Mouse (Mus musculus) CH12.LX (cell line): ENCODE data around the gene Taf5l. TPM values are rescaled to one million over a fixed set of nuclear protein-coding genes. Genes with fewer than 3 reads are reported as not detected.

Experiments used
- DNase-seq: peaks from one replicate; pipeline ENCODE4 v3.0.0-alpha.2; 2013; ENCODE audit errors: extremely low read depth
- H3K27ac ChIP-seq: 2 replicates; pipeline ENCODE4 v1.5.1; 2012; ENCODE audit warnings: low read depth, mild to moderate bottlenecking, control low read depth, moderate library complexity; ENCODE audit not compliant: insufficient read depth
- H3K27me3 ChIP-seq: replicated peaks from 2 replicates; pipeline ENCODE3; 2012; ENCODE audit warnings: inconsistent platforms
- H3K36me3 ChIP-seq, 2 experiments: replicated peaks in 1 of 2; 2 replicates each; pipeline versions ENCODE3 to v1.6.1; 2012; ENCODE audit warnings: inconsistent platforms in 1 of 2, low read length in 1 of 2, mild to moderate bottlenecking in 1 of 2, mixed read lengths in 1 of 2, moderate library complexity in 1 of 2; ENCODE audit not compliant: control insufficient read depth in 1 of 2, insufficient read depth in 1 of 2
- H3K4me1 ChIP-seq, 2 experiments: 2 replicates each; pipeline ENCODE4 v1.6.1; 2012; ENCODE audit warnings: inconsistent platforms in 1 of 2, moderate library complexity in 1 of 2; ENCODE audit not compliant: insufficient read depth in 2 of 2, control insufficient read depth in 1 of 2
- H3K4me2 ChIP-seq: 2 replicates; pipeline ENCODE4 v1.6.1; 2012; ENCODE audit warnings: low read depth, mild to moderate bottlenecking, control low read depth; ENCODE audit not compliant: poor library complexity, insufficient read depth, severe bottlenecking
- H3K4me3 ChIP-seq, 3 experiments: fragments of 150-350 bp in 1 of 3; sonication (generic) in 1 of 3; replicated peaks in 1 of 3; 2 replicates each; pipeline versions ENCODE3 to v1.5.1; 2011 to 2012; ENCODE audit warnings: low read depth in 2 of 3, low read length in 2 of 3, mild to moderate bottlenecking in 2 of 3, moderate library complexity in 2 of 3, control low read depth in 1 of 3, improper control_type of control experiment in 1 of 3, inconsistent platforms in 1 of 3, mixed read lengths in 1 of 3; ENCODE audit not compliant: poor library complexity in 1 of 3
- H3K79me2 ChIP-seq: replicated peaks from 2 replicates; pipeline ENCODE4 v1.6.1; 2012; ENCODE audit warnings: mild to moderate bottlenecking, moderate library complexity; ENCODE audit not compliant: control insufficient read depth, poor library complexity, insufficient read depth, severe bottlenecking; ENCODE audit errors: extremely low read depth
- H3K9ac ChIP-seq: 2 replicates; pipeline ENCODE4 v1.6.1; 2012; ENCODE audit warnings: low read depth, mild to moderate bottlenecking, control low read depth, moderate library complexity; ENCODE audit not compliant: insufficient read depth
- H3K9me3 ChIP-seq: replicated peaks from 2 replicates; pipeline ENCODE3; 2012; ENCODE audit warnings: low read length, inconsistent platforms, mixed read lengths
- CHD1 ChIP-seq: IDR thresholded peaks from 2 replicates; pipeline ENCODE4 v1.6.1; 2012; ENCODE audit warnings: low read depth, low read length, improper control_type of control experiment, inconsistent platforms
- CHD2 ChIP-seq: IDR thresholded peaks from 2 replicates; pipeline ENCODE4 v1.6.1; 2011; ENCODE audit warnings: low read length, improper control_type of control experiment
- CTCF ChIP-seq, 2 experiments: IDR thresholded peaks in 1 of 2; conservative IDR thresholded peaks in 1 of 2; 2 replicates each; pipeline ENCODE4 v1.5.1; 2011 to 2012; ENCODE audit warnings: low read depth in 2 of 2, low read length in 2 of 2, improper control_type of control experiment in 1 of 2, inconsistent platforms in 1 of 2, mild to moderate bottlenecking in 1 of 2, moderate library complexity in 1 of 2
- E2F4 ChIP-seq: IDR thresholded peaks from 2 replicates; pipeline ENCODE4 v1.6.1; 2011; ENCODE audit warnings: low read depth, low read length, improper control_type of control experiment; ENCODE audit not compliant: insufficient replicate concordance
- ETS1 ChIP-seq: conservative IDR thresholded peaks from 2 replicates; pipeline ENCODE4 v1.6.1; 2012; ENCODE audit warnings: low read depth, mild to moderate bottlenecking, inconsistent platforms, low read length, improper control_type of control experiment, moderate library complexity
- JUN ChIP-seq: IDR thresholded peaks from 2 replicates; pipeline ENCODE4 v1.6.1; 2011; ENCODE audit warnings: low read depth, mild to moderate bottlenecking, low read length, improper control_type of control experiment, moderate library complexity; ENCODE audit not compliant: insufficient read depth
- MAX ChIP-seq: IDR thresholded peaks from 2 replicates; pipeline ENCODE4 v1.6.1; 2011; ENCODE audit warnings: low read length, improper control_type of control experiment
- MXI1 ChIP-seq: IDR thresholded peaks from 2 replicates; pipeline ENCODE4 v1.6.1; 2011; ENCODE audit warnings: mild to moderate bottlenecking, low read depth, low read length, improper control_type of control experiment
- MYC ChIP-seq: IDR thresholded peaks from 2 replicates; pipeline ENCODE4 v1.6.1; 2011; ENCODE audit warnings: low read depth, mild to moderate bottlenecking, improper control_type of control experiment, low read length
- NELFE ChIP-seq: IDR thresholded peaks from 2 replicates; pipeline ENCODE4 v1.6.1; 2011; ENCODE audit warnings: low read depth, low read length, improper control_type of control experiment
- POLR2A ChIP-seq: IDR thresholded peaks from 2 replicates; pipeline ENCODE4 v1.6.1; 2011; ENCODE audit warnings: low read depth, mild to moderate bottlenecking, improper control_type of control experiment, low read length
- POLR2AphosphoS2 ChIP-seq: IDR thresholded peaks from 2 replicates; pipeline ENCODE4 v1.6.1; 2011; ENCODE audit warnings: low read depth, low read length, improper control_type of control experiment
- RAD21 ChIP-seq: IDR thresholded peaks from 2 replicates; pipeline ENCODE4 v1.6.1; 2011; ENCODE audit warnings: low read depth, mild to moderate bottlenecking, low read length, improper control_type of control experiment, moderate library complexity
- RCOR1 ChIP-seq: conservative IDR thresholded peaks from 2 replicates; pipeline ENCODE4 v1.6.1; 2012; ENCODE audit warnings: low read depth, mild to moderate bottlenecking, inconsistent platforms, low read length, improper control_type of control experiment
- TCF12 ChIP-seq: IDR thresholded peaks from 2 replicates; pipeline ENCODE4 v1.6.1; 2014; ENCODE audit warnings: low read depth, mild to moderate bottlenecking, inconsistent platforms, low read length, improper control_type of control experiment
- ZC3H11A ChIP-seq: IDR thresholded peaks from 2 replicates; pipeline ENCODE4 v1.6.1; 2012; ENCODE audit warnings: low read depth, mild to moderate bottlenecking, inconsistent platforms, low read length, improper control_type of control experiment
- ZMIZ1 ChIP-seq: IDR thresholded peaks from 2 replicates; pipeline ENCODE4 v1.6.1; 2012; ENCODE audit warnings: low read depth, mild to moderate bottlenecking, inconsistent platforms, low read length, improper control_type of control experiment
- ZNF384 ChIP-seq: IDR thresholded peaks from 2 replicates; pipeline ENCODE4 v1.6.1; 2012; ENCODE audit warnings: low read depth, low read length, improper control_type of control experiment, inconsistent platforms
- dilution Hi-C: fragments of 300-500 bp; cut with MboI; formaldehyde crosslinking; loops from 2 replicates; pipeline ENCODE4 v1.14.3; 2020; ENCODE audit warnings: low sequenced_read_pairs; ENCODE audit not compliant: extremely low pct_unique_long_range_greater_than_20kb, extremely low pct_ligation_motif_present
- in situ Hi-C: fragments of 300-500 bp; cut with MboI; formaldehyde crosslinking; loops from 3 replicates; pipeline ENCODE4 v1.14.3; 2019; ENCODE audit warnings: low sequenced_read_pairs, low pct_ligation_motif_present, low pct_unique_long_range_greater_than_20kb, mixed read lengths
- polyA plus RNA-seq: library from polyadenylated mRNA; unstranded; fragments of >175 nt; gene quantifications from 2 replicates; pipeline ENCODE4 v1.2.1, GENCODE M21; 2012; ENCODE audit warnings: low read depth; ENCODE audit not compliant: insufficient read length
- total RNA-seq, 2 experiments: library from RNA; depleted of rRNA; stranded (reverse); fragments of 300-350 nt in 1 of 2; fragments of >200 nt in 1 of 2; gene quantifications; 2 replicates each; pipeline ENCODE4 v1.2.3; 2012 to 2014

The Taf5l gene
- total and polyA plus RNA-seq, 3 experiments = 54.2 to 75.8 (median 63.0) TPM

GRCm38 (mm10) chr8:124021237-124022227 lies at the start of gene Taf5l, which contains the start of gene Urb2 (continued):
- TF ChIP-seq POLR2AphosphoS2 = peak; percentile 60; the same call in 1 of the 2 replicates

DNA sequence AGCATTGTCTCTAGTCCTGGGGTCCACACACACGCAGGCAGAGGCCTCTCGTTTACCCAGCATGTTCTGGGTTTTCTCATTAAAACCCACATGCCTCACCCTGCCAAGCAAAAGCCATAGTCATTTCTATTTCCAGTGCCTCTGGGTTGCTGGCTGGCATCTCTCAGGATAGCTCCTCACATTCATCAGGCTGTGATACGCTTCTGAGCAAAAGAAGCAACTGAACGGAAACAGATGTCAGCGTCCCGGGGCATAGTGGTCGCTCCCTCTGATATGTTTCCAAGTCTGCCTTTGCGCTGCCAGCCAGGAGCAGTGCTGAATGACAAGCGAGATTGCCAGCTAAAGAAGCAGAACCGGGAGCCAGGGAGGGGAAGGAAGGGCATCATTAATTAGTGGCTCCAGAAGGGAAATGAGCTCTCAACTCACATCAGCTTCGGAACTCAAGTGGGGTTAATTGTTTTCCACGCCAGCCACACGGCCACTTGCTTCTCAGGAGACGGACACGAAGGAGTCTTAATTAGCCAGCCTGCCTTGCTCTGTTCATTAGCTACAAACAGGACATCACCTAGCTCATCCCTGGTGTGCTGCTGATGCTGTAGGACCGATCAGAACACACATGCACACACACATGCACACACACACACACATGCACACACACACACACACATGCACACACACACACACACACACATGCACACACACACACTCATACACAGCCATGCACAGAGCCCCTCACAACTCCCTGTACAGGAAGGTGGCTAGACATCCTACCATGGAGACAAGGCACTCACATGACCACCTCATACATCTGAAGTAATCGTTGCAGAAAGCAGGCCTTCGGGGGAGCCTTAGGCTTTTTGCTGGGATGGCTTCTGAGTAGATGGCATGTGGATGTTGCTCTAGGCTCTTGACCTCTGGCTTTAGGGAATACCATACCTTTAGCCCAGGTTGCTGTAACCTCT lies 49.4 kb upstream of the Taf5l start:
- no peak overlapping the region for H3K4me2 ChIP-seq
- no peak for DNase-seq
- H3K27me3 ChIP-seq = no peaks in the 10 kb centered on the region
- H3K9ac ChIP-seq = no peak overlapping the region
- H3K9me3 ChIP-seq = no peaks in the 10 kb centered on the region
- no peaks in the 10 kb centered on the region for H3K36me3 ChIP-seq
- H3K4me1 ChIP-seq = peaks cover 0 to 16% of the 10 kb centered on the region in 2 experiments; a peak in 2 of 4 replicates
- no peak overlapping the region for H3K4me3 ChIP-seq
- TF ChIP-seq ETS1 (no peak), ZC3H11A (no peak), TCF12 (no peak), ZMIZ1 (no peak), CHD2 (no peak), NELFE (no peak), CHD1 (no peak)
- H3K79me2 ChIP-seq = no peaks in the 10 kb centered on the region
- dilution Hi-C loops = no loop called here
- no peak overlapping the region for H3K27ac ChIP-seq
- in situ Hi-C loops = no loop called here

GRCm38 (mm10) chr8:124067059-124067750 lies 46.0 kb upstream of the Taf5l start:
- DNase-seq = no peak
- dilution Hi-C loops = no loop called here

More at GRCm38 (mm10) chr8:124067059-124067750, 46.0 kb upstream of the Taf5l start:
- no peaks in the 10 kb centered on the region for H3K79me2 ChIP-seq
- in situ Hi-C loops = no loop called here
- H3K27ac ChIP-seq = no peak overlapping the region
- H3K36me3 ChIP-seq = no peaks in the 10 kb centered on the region
- no peaks in the 10 kb centered on the region for H3K9me3 ChIP-seq
- no peak overlapping the region for H3K4me2 ChIP-seq
- no peaks in the 10 kb centered on the region for H3K27me3 ChIP-seq
- H3K9ac ChIP-seq = no peak overlapping the region
- H3K4me3 ChIP-seq = no peak overlapping the region
- TF ChIP-seq JUN (no peak), MAX (no peak), MXI1 (no peak), MYC (no peak), E2F4 (no peak), RCOR1 (no peak), CHD2 (no peak), POLR2A (no peak), ZNF384 (no peak), RAD21 (no peak), CTCF (conservative IDR thresholded peaks at IDR 0.05 in 1 of 2, IDR thresholded peaks at IDR 0.05 in 1 of 2; ENCODE audit: low read depth in 2 of 2, low read length in 2 of 2) (no peak)
- peaks cover 0 to 19% of the 10 kb centered on the region in 2 experiments; a peak in 2 of 4 replicates for H3K4me1 ChIP-seq
